Mouse (Mus musculus) forebrain, embryonic 10.5 days (tissue): ENCODE results near the gene Ralgps1. TPM values are rescaled to one million over a fixed set of nuclear protein-coding genes. Genes with fewer than 3 reads are reported as not detected.

Source experiments
- DNase-seq: peaks from one replicate; pipeline ENCODE4 v3.0.0-alpha.2; 2017; ENCODE audit warnings: low spot score; ENCODE audit errors: extremely low spot score
- H3K27ac ChIP-seq: fragments of 300-500 bp; sonication (generic); 2 replicates; pipeline ENCODE4 v1.5.1; 2016; ENCODE audit warnings: mild to moderate bottlenecking
- H3K27me3 ChIP-seq: fragments of 300-500 bp; sonication (generic); 2 replicates; pipeline ENCODE4 v1.6.1; 2016; ENCODE audit warnings: mild to moderate bottlenecking; ENCODE audit not compliant: poor library complexity, severe bottlenecking
- H3K36me3 ChIP-seq: fragments of 300-500 bp; sonication (generic); replicated peaks from 2 replicates; pipeline ENCODE4 v1.6.1; 2016; ENCODE audit warnings: mild to moderate bottlenecking, moderate library complexity
- H3K4me1 ChIP-seq: fragments of 300-500 bp; sonication (generic); 2 replicates; pipeline ENCODE4 v1.6.1; 2016
- H3K4me3 ChIP-seq: fragments of 300-500 bp; sonication (generic); 2 replicates; pipeline ENCODE4 v1.5.1; 2016; ENCODE audit warnings: mild to moderate bottlenecking, moderate library complexity
- H3K9me3 ChIP-seq: fragments of 300-500 bp; sonication (generic); 2 replicates; pipeline ENCODE4 v1.6.1; 2016; ENCODE audit warnings: mild to moderate bottlenecking, moderate library complexity
- WGBS: fragments of 180-500 bp; shearing (Covaris S2); methylation state at CpG from one replicate; pipeline ENCODE4 v1.1.7; 2016; 5-methylcytosine and 5-hydroxymethylcytosine counted together
- polyA plus RNA-seq: library from polyadenylated mRNA; unstranded; fragments of >200 nt; fragmentation: Nextera tagmentation; extraction: Ambion mirVana; gene quantifications from 2 replicates; pipeline ENCODE4 v1.2.1, GENCODE M21; 2016

Ralgps1 gene
- polyA plus RNA-seq, 1 experiment from 2014 or later, result 6.9 TPM

- Histone ChIP-seq H3K4me1 (no peaks in the 10 kb centered on the region), H3K36me3 (no peaks in the 10 kb centered on the region), H3K4me3 (no peak overlapping the region), H3K27me3 (no peaks in the 10 kb centered on the region), H3K27ac (no peak overlapping the region), H3K9me3 (peaks cover 8% of the 10 kb centered on the region)
- WGBS, result 87% methylated on average over 11 of the region's 11 CpGs
- DNase-seq, result no peak
Measured at GRCm38 (mm10) chr2:33393951-33394635, 22.8 kb upstream of the Ralgps1 start.

- no peaks in the 10 kb centered on the region for H3K4me1 ChIP-seq
- H3K27ac ChIP-seq, result no peak overlapping the region
- H3K9me3 ChIP-seq, result peaks cover 8% of the 10 kb centered on the region
- H3K4me3 ChIP-seq, result no peak overlapping the region
- no peaks in the 10 kb centered on the region for H3K27me3 ChIP-seq
- no peak for DNase-seq
- H3K36me3 ChIP-seq, result no peaks in the 10 kb centered on the region
Measured at GRCm38 (mm10) chr2:33393021-33393420, 21.7 kb upstream of the Ralgps1 start.

DNA sequence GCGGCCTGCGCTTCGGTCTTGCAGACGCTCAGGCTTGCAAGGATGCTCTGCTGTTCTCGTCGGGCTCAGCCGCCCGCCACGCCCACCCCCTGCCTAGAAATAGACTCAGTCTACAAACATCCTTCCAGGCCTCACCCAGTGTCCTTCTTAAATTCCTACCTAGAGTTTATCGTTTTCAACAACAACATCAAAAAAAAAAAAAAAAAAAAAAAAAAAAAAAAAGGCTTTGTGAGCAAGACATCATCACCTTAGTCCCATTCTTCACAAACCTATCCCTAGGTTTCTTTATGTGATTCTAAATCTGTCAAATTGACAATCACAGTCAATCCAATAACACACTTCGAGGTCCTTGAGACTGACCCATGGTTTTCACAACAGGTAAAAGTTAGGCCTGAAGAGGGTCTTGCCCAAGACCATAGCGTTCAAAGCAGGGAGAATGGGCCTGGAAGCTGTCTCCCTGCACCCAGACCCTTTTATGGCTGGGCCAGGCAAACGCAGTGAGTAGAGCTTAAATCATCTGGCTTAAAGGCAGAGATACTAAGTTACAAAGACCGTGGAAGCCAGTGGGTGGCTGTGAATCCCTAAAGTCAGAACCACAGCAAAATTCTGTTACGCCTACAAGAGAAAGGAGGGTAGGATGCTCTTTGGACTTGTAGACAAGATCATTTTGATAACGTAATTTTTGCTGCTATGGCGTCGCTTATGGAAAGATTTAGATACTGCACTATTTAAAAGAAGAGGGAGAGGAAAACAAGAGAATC lies 542 bp upstream of the Ralgps1 start:
- Histone ChIP-seq H3K9me3 (peaks cover 2% of the 10 kb centered on the region; the same call in 1 of the 2 replicates), H3K4me1 (peaks cover 16% of the 10 kb centered on the region), H3K36me3 (no peaks in the 10 kb centered on the region; the same call in 1 of the 2 replicates), H3K27me3 (no peaks in the 10 kb centered on the region), H3K4me3 (peak overlapping the region; percentile 75), H3K27ac (peak overlapping the region; percentile 95)
- no peak for DNase-seq
- 31% methylated on average over 18 of the region's 18 CpGs for whole genome bisulfite sequencing

- Histone ChIP-seq H3K36me3 (no peaks in the 10 kb centered on the region; the same call in 1 of the 2 replicates), H3K27me3 (no peaks in the 10 kb centered on the region), H3K4me3 (peak overlapping the region; percentile 75), H3K27ac (peak overlapping the region; percentile 95), H3K9me3 (no peaks in the 10 kb centered on the region), H3K4me1 (peaks cover 22% of the 10 kb centered on the region)
- DNase-seq, result no peak
- WGBS, result 13% methylated on average over 15 of the region's 15 CpGs
Measured at GRCm38 (mm10) chr2:33370276-33370776, 960 bp downstream of the Ralgps1 start.

- Histone ChIP-seq H3K27me3 (no peaks in the 10 kb centered on the region), H3K27ac (no peak overlapping the region)
- WGBS, result 77% methylated on average over 3 of the region's 3 CpGs
Measured at GRCm38 (mm10) chr2:33369453-33369852, 1.8 kb downstream of the Ralgps1 start.

GRCm38 (mm10) chr2:33368486-33368885 lies 2.8 kb downstream of the Ralgps1 start:
- DNase-seq, result no peak
- no peaks in the 10 kb centered on the region; the same call in 1 of the 2 replicates for H3K36me3 ChIP-seq
- H3K27ac ChIP-seq, result no peak overlapping the region
- H3K4me3 ChIP-seq, result no peak overlapping the region
- WGBS, result 90% methylated on average over 1 of the region's 1 CpGs
- no peaks in the 10 kb centered on the region for H3K27me3 ChIP-seq
- no peaks in the 10 kb centered on the region for H3K9me3 ChIP-seq
- H3K4me1 ChIP-seq, result peaks cover 23% of the 10 kb centered on the region

More at GRCm38 (mm10) chr2:33369453-33369852, 1.8 kb downstream of the Ralgps1 start:
- H3K36me3 ChIP-seq, result no peaks in the 10 kb centered on the region; the same call in 1 of the 2 replicates
- no peaks in the 10 kb centered on the region for H3K9me3 ChIP-seq
- no peak for DNase-seq
- H3K4me1 ChIP-seq, result peaks cover 23% of the 10 kb centered on the region
- no peak overlapping the region for H3K4me3 ChIP-seq

- H3K36me3 ChIP-seq, result no peaks in the 10 kb centered on the region; the same call in 1 of the 2 replicates
- no peaks in the 10 kb centered on the region for H3K9me3 ChIP-seq
- 91% methylated on average over 9 of the region's 9 CpGs for WGBS
- no peak overlapping the region for H3K4me3 ChIP-seq
- no peak overlapping the region for H3K27ac ChIP-seq
- DNase-seq, result no peak
- no peaks in the 10 kb centered on the region for H3K27me3 ChIP-seq
- peaks cover 17% of the 10 kb centered on the region for H3K4me1 ChIP-seq
Measured at GRCm38 (mm10) chr2:33365703-33366471, 5.4 kb downstream of the Ralgps1 start.

DNA sequence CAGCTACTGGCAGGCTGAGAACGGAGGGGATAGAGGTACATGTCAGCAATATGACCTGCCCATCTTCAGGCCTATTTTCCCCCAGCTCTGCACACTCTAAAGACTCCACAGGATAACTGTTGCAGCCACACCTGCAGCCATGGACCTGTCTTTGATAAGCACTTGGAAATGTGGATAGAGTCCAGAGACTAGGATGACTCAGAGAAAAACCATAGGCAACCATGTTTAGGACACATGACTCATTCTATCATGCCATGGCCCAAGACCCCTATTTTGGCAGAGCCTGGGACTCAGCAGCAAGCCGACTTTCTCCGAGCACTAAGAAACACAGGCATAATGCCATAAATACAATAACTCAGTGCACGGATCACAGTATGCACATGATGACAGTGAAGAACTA lies 6.6 kb downstream of the Ralgps1 start:
- 91% methylated on average over 4 of the region's 4 CpGs for WGBS
- H3K9me3 ChIP-seq, result no peaks in the 10 kb centered on the region
- no peak overlapping the region for H3K27ac ChIP-seq
- H3K27me3 ChIP-seq, result no peaks in the 10 kb centered on the region
- H3K36me3 ChIP-seq, result no peaks in the 10 kb centered on the region; the same call in 1 of the 2 replicates
- no peak for DNase-seq
- H3K4me3 ChIP-seq, result no peak overlapping the region
- H3K4me1 ChIP-seq, result 0 out of 2 replicates have a peak, but pooled peaks cover 7% of the 10 kb centered on the region

DNA sequence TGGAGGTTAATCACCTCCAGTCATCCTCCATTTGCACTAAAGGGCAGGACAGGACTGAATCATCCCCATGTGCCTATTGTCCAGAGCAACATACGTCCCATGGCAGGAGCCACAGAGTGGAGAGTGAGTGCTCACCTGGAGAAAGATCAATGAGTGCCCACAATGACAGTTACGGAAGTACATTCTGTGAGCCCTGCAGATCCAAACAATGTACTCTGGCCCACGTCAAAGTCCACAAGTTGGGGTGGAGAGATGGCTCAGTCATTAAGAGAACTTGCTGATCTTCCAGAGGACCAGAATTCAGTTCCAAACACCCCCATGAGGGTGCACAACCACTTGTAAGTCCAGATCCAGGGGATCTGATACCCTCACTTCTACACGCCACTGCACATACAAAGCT lies 7.4 kb downstream of the Ralgps1 start:
- Histone ChIP-seq H3K27me3 (no peaks in the 10 kb centered on the region), H3K9me3 (no peaks in the 10 kb centered on the region), H3K4me1 (0 out of 2 replicates have a peak, but pooled peaks cover 7% of the 10 kb centered on the region), H3K4me3 (no peak overlapping the region), H3K36me3 (no peaks in the 10 kb centered on the region; the same call in 1 of the 2 replicates), H3K27ac (no peak overlapping the region)
- no peak for DNase-seq
- 85% methylated on average over 4 of the region's 4 CpGs for WGBS

DNA sequence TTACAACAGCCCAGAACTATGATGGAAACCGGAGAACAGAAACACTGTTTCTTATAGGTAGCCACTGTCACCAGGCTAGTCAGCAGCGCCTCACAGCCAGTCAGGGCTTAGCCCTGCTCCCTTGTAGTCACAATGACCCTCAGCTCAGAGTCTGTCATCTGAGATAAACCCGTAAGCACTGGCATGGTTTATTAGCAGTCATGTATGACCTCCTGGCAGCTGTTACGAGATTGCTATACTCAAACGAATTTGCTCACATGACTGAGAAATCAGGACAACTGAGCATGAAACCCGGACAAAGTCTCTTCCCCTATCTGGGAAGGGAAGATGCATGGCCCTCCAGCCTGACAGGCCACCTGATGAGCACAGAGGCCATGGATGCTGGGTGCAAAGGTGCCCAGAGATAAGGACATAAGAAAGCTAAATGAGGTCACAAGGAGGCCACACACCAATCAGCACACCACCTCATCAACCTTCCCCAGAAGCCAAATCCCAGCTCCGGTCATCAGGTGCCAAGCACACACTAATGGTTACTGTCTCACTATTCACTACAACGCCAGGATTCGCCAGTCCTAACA lies 10.1 kb downstream of the Ralgps1 start:
- Histone ChIP-seq H3K4me1 (0 out of 2 replicates have a peak, but pooled peaks cover 7% of the 10 kb centered on the region), H3K36me3 (0 out of 2 replicates have a peak, but pooled peaks cover 3% of the 10 kb centered on the region), H3K27ac (no peak overlapping the region), H3K4me3 (no peak overlapping the region), H3K27me3 (no peaks in the 10 kb centered on the region), H3K9me3 (no peaks in the 10 kb centered on the region; the same call in 1 of the 2 replicates)
- DNase-seq, result no peak
- 88% methylated on average over 9 of the region's 9 CpGs for WGBS

- no peak for DNase-seq
- H3K4me1 ChIP-seq, result 0 out of 2 replicates have a peak, but pooled peaks cover 3% of the 10 kb centered on the region
- H3K4me3 ChIP-seq, result no peak overlapping the region
- H3K9me3 ChIP-seq, result no peaks in the 10 kb centered on the region; the same call in 1 of the 2 replicates
- H3K36me3 ChIP-seq, result 0 out of 2 replicates have a peak, but pooled peaks cover 3% of the 10 kb centered on the region
- 75% methylated on average over 3 of the region's 3 CpGs for WGBS
- no peak overlapping the region for H3K27ac ChIP-seq
- no peaks in the 10 kb centered on the region for H3K27me3 ChIP-seq
Measured at GRCm38 (mm10) chr2:33360564-33360963, 10.7 kb downstream of the Ralgps1 start.

GRCm38 (mm10) chr2:33359184-33359583 lies 12.1 kb downstream of the Ralgps1 start:
- Histone ChIP-seq H3K9me3 (no peaks in the 10 kb centered on the region; the same call in 1 of the 2 replicates), H3K36me3 (0 out of 2 replicates have a peak, but pooled peaks cover 3% of the 10 kb centered on the region), H3K27ac (no peak overlapping the region), H3K27me3 (no peaks in the 10 kb centered on the region), H3K4me1 (no peaks in the 10 kb centered on the region), H3K4me3 (no peak overlapping the region)
- WGBS, result 87% methylated on average over 8 of the region's 8 CpGs
- DNase-seq, result no peak
